Mouse (Mus musculus) cerebellum, postnatal 10 days (tissue): ENCODE data around the gene Rdh12.
A peak's percentile ranks its signal among the peaks of the same experiment; 100 is the strongest.
"Not testable (repeated sequence)": the region's sequence is repeated elsewhere in the genome, so short reads cannot be mapped to it uniquely, and the experiment has no call there.

Source experiments
- DNase-seq, 2 experiments: peaks; one replicate each; pipeline ENCODE4 v3.0.0; 2021; ENCODE audit warnings: mixed read lengths in 2 of 2

Gene Rdh12

DNA sequence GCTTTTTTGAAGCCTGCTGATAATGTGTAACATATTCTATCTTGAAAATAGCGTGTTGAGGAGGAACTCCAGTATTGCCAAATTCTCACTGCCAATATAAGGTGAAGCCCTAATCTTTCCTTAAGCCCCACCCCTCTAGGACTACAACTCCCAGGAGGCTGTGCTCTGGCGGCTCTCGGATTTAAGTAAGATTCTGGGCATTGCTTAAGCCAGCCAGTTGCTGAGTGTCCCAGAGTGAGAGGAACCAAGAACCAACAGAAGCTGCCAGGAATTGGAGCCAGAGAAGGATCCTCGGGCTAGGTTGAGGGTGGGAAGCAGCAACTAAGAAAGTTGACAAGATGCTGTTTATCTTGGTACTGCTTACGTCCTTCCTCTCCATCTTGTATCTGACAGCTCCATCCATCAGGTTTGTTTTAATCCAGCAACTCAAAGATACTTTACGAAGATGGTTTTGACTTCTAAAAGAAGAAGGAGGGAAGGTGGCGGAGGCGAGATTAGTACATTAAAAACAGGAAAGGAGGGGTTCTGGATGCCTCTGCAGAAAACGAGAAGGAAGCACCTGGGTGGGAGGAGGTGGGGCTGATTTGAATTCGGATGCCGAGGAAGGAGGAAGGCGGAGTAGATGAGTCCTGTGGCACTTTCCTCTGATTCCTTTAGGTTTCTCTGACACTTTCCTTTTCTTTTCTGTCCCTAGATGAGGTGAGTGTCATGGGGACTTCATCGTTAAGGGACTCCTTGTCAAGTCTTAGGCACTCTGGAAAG, at the start of gene Rdh12:
Gene Rdh12 (plus strand): TSS at position 212 of the 762 bp plus-strand sequence.
- peak; percentile 47 to 53 for DNase-seq

- DNase-seq, result no peak
These were observed 45.8 kb upstream of the Rdh12 start for GRCm38 (mm10) chr12:79162876-79163275.

- DNase-seq, result no peak
These were observed 39.5 kb upstream of the Rdh12 start for GRCm38 (mm10) chr12:79169173-79169572.

DNA sequence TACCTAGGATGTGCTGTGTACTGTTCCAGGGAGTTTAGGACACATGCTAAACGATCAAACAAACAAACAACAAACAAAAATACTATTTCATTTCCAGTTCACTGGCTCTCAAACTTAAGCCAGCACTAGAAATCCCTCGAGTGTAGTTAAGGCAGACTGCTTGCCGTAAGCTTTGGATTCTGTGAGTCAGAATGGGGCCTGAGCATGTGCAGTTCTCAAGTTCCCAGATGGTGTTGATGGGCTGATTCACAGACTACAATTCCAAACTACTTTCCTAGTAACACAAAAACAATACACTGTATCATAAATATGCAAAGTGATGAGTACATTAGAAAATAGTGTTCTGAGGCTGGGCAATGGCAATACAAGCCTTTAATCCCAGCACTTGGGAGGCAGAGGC, 38.3 kb upstream of the Rdh12 start:
- DNase-seq, result no peak

DNA sequence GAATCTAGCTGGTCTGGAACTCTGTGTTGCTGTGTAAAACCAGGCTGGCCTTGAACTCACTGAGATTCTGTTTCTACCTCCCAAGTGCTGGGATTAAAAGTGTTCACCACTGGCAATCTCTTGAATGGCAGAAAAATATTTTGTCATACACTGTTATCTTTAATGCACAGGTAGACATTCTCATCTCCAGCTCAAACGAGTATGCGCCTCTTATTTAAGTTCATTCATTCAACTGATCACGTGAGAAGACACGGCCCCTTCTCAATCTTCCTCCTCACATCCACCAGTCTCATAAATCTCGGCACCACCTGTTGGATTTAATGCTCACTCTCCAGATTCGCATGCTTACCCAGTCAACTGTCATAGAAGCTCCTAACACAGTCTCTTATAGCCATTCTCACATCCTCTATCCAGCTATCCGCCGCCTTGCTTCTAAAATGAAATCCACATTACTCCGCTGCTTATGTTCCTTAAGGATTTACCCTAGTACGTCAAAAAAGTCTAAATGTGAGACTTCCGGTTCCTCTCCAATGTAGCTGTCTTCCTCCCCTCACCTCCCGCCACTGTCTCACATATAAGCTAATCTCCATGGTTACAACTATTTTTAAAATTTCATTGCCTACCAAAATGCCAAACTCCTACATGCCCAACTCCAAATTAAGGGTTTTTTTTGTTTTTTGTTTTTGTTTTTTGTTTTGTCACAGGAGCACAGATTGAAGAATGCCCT, 37.3 kb upstream of the Rdh12 start:
- DNase-seq, result peak in 1 of 2 experiments; percentile 32

DNA sequence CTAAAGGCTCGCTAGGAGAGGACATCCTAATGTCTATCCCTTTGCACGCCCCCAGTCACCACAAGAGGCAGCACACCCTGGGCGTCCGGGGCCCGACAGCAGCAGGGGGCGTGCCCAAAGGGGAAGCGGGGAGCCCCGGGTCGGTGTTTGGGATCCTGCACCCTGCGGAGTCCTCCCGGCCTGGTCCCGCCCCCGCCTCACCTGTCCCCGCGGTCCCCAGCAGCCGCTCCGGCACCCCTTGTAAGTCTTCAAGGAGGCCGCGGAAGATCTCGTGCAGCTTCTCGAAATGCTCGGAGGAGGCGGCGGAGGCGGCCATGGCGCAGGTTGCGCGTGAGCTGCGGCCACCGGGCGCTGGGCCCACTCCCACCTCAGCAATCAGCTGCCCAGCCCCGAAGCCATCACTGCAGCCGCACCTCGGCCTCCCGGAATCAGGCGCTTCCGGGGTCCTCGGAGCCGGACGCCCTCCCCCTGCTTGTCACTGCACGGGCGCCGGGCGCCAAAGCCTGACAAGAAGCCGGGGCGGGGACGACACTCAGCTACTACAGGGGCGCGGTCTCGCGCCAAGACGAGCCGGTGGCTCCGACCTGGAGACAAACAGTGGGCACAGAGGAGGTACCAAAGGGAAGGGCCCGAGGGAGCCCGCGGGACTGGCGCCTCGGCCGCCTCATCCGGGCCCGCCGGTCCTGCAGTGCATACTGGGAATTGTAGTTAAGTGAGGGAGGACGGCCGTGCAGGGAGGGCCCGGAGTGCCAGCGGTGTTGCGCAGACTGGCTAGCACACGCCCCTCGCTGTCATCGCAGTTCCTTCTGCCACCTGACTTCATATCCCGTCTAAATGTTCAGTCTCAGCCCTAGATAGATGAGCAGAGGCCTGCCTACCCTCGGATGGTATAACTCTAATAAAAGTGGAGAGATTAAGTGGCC, 36.4 kb upstream of the Rdh12 start, which contains the start of gene Vti1b:
Gene Vti1b (minus strand): TSS at position 649 of the 923 bp plus-strand sequence.
- DNase-seq, result peak; percentile 91 to 93

DNA sequence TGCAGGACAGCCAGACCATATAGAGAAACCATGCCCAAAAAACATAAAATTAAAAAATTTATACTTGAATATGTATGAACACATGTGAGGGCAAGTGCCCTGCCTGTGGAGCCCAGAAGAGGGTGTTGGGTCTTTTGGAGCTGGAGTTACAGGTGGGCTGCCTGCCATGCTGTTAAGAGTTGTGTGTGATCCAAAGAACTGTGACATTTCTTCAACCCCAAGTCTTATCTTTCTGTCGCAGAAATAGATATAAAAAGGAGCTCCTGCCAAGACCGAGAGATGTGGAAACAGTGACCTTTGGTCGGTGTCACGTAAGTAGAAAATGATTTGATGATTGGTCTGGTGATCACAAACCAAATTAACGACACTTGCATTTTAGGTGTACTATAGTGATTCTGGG, 35.0 kb upstream of the Rdh12 start:
- peak; percentile 26 for DNase-seq

GRCm38 (mm10) chr12:79175998-79176397, 32.7 kb upstream of the Rdh12 start:
- no peak for DNase-seq

GRCm38 (mm10) chr12:79185160-79185559, 23.6 kb upstream of the Rdh12 start:
- not testable (repeated sequence) for DNase-seq

- DNase-seq, result peak; percentile 86 to 87
These were observed 17.6 kb upstream of the Rdh12 start for GRCm38 (mm10) chr12:79190931-79191673.

DNA sequence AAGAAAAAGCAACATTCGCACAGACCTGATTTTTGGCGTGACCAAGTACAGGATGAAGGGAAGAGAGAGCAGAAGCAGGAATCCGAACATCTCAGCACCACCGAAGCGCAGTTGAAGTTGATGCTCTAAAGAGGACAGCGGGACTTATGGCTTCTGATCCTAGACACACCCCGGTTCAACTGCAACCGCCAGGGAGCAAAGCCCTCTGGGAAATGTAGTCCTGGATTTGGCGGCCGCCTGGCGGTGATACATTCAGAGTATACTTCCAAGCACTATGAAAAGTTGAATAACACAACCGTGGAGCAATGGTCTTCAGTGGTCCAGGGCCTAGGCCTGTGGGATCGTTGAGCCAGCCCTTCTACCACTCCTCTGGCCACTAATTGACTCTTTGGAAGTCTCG, 17.0 kb upstream of the Rdh12 start:
- peak; percentile 86 to 87 for DNase-seq

- DNase-seq, result no peak
These were observed 16.5 kb upstream of the Rdh12 start, which contains the start of gene Rdh11 for GRCm38 (mm10) chr12:79192193-79192592. Rdh11 (minus strand) TSS chr12:79192293.

GRCm38 (mm10) chr12:79193441-79193840, 15.3 kb upstream of the Rdh12 start:
- peak; percentile 84 to 86 for DNase-seq

DNA sequence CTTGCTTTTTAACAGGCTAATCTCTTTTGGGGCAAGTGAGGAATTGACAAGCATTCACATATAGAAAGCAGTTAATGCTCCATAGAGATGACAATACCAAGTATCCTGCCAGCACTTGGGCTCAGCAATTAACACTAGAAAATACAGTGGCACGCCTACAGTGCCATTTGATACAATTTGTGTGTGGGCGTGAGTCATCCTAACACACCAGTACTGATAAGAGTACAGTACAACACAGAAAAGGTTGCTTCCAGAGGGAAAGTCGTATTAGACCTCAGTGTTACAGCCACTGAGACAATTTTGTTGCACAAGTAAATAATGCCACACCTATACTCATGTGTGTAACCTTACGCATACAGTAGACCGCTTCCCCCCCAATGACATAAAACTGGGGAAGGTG, 11.6 kb upstream of the Rdh12 start:
- DNase-seq, result no peak

DNA sequence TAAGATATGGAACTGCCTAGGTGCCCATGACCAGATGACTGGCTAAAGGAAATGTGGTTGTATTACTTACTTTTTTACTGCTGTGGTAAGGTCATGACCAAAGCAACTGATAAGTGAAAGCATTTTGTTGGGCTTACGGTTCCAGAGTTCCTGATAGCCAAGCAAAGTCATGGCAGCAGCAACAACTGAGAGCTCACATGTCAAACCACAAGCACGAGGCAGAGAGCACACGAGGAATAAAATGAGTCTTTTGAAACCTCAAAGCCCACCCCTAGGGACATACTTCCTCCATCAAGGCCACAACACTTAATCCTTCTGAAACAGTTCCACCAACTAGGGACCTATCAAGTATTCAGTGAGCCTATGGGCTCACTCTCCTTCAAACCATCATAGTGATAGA, 6.8 kb upstream of the Rdh12 start:
- no peak for DNase-seq

GRCm38 (mm10) chr12:79211447-79211846, 2.7 kb downstream of the Rdh12 start:
- DNase-seq, result no peak

DNA sequence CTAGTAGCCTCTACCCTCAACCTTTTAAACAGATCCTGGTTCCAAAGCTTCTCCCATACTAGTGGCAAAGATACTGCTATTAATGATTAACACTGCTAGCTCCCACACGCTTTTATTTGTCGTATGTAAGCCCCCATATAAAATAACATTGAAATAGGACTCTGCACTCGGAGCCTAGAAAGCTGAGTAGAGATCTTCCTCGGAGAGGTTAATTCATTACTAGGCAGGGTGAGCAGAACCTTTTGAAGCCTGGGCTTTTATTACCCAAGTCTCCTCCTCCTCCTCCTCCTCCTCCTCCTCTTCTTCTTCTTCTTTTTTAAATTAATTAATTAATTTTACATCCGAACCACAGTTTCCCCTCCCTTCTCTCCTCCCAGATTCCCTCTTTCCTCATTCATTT, 8.8 kb downstream of the Rdh12 start:
- no peak for DNase-seq

DNA sequence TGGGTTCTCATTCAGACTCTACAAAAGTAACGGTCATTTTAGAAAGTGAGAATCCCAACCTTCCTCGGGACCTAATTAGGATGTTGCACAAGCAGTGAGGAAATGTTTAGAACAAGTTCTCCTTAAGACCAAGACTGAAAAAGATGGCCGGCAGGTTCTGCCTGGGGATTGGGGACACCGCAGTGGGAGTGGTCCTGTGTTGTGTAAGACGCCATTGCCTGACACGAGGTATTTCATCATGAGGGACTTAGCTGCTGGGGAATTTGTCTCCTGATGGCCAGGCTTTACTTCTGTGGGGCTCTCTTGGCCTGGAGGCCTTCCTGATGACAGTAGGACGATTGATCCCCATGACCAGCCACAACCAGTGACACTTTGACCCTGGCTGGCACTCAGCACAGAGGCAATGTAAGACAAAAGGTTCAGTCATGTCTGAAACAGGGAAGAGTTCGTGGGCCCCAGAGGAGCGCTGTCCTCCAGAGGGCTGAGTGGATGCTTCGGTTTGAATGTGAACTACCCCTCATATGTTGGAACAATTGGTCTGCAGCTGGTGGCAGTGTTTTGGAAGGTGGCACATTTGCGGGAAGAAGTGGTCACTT, 26.9 kb downstream of the Rdh12 start:
- no peak for DNase-seq

GRCm38 (mm10) chr12:79241985-79242384, 33.3 kb downstream of the Rdh12 start:
- DNase-seq, result no peak

GRCm38 (mm10) chr12:79242921-79243320, 34.2 kb downstream of the Rdh12 start:
- no peak for DNase-seq

GRCm38 (mm10) chr12:79248110-79248509, 39.4 kb downstream of the Rdh12 start:
- no peak for DNase-seq
